Mouse (Mus musculus) lung, embryonic 16.5 days (tissue): Measurements from ENCODE around the gene Rhobtb3. TPM values are rescaled to one million over a fixed set of nuclear protein-coding genes. Genes with fewer than 3 reads are reported as not detected.

Experiments used
- ATAC-seq: fragments of 200-750 bp; cut with Nextera tagmentation; 2 replicates; pipeline ENCODE4 v1.8.0; 2017; ENCODE audit warnings: low read depth, mild to moderate bottlenecking, moderate library complexity
- H3K27ac ChIP-seq: fragments of 300-500 bp; sonication (generic); 2 replicates; pipeline ENCODE4 v1.5.1; 2014; ENCODE audit warnings: mild to moderate bottlenecking, control low read depth, low read length
- H3K27me3 ChIP-seq: fragments of 300-500 bp; sonication (generic); 2 replicates; pipeline ENCODE4 v1.6.1; 2014; ENCODE audit warnings: low read depth, low read length, mixed read lengths; ENCODE audit not compliant: control insufficient read depth, insufficient read depth
- H3K36me3 ChIP-seq: fragments of 300-500 bp; sonication (generic); 2 replicates; pipeline ENCODE4 v1.6.1; 2014; ENCODE audit warnings: low read length; ENCODE audit not compliant: control insufficient read depth, insufficient read depth
- H3K4me1 ChIP-seq: fragments of 300-500 bp; sonication (generic); replicated peaks from 2 replicates; pipeline ENCODE4 v1.6.1; 2014; ENCODE audit warnings: low read length, mixed read lengths; ENCODE audit not compliant: control insufficient read depth, insufficient read depth
- H3K4me2 ChIP-seq: fragments of 300-500 bp; sonication (generic); 2 replicates; pipeline ENCODE4 v1.6.1; 2014; ENCODE audit warnings: low read depth, low read length, control low read depth
- H3K4me3 ChIP-seq: fragments of 300-500 bp; sonication (generic); 2 replicates; pipeline ENCODE4 v1.5.1; 2014; ENCODE audit warnings: mild to moderate bottlenecking, low read length, control low read depth
- H3K9ac ChIP-seq: fragments of 300-500 bp; sonication (generic); 2 replicates; pipeline ENCODE4 v1.6.1; 2014; ENCODE audit warnings: low read length, control low read depth
- H3K9me3 ChIP-seq: fragments of 300-500 bp; sonication (generic); 2 replicates; pipeline ENCODE4 v1.6.1; 2016; ENCODE audit warnings: low read length; ENCODE audit not compliant: control insufficient read depth
- WGBS: fragments of 180-500 bp; shearing (Covaris S2); extraction: QIAGEN DNeasy Blood & Tissue Kit; methylation state at CpG from one replicate; pipeline ENCODE4 v1.1.7; 2014; 5-methylcytosine and 5-hydroxymethylcytosine counted together
- polyA plus RNA-seq: library from polyadenylated mRNA; unstranded; fragments of >200 nt; fragmentation: Nextera tagmentation; extraction: Ambion mirVana; gene quantifications from 2 replicates; pipeline ENCODE4 v1.2.1, GENCODE M21; 2015

Gene Rhobtb3
- polyA plus RNA-seq, 1 experiment from 2014 or later = 24.7 TPM

DNA sequence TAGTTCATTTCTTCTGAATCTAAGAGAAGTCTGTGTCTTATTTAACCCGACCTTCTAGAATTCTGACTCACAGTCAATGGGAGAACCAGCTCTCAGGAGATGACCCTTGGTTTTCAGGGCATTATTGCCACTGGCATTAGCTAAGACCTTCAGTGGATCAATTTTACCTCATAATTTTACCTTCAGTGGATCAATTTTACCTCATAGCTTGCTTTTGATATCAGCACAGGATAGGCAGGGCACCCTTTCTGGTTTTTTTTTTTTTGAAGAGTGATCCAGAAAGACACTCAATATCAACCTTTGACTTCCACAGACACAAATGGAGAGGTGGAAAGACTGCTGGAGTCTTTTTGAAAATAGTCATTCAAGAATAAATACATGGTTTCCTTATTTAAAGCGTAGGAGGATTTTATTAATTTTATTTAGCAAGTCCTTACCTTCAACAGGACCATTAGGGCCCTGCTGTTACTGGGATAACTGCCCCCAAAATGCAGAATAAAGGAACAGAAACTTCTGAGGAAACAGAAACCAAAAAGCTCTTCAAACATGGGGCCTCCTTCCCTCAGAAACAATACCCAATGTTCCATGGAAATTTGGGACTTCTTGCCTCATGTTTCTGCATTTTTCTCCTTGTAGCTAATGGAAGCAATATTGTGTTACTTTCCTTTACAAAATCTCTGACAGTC, 98.7 kb downstream of the Rhobtb3 start:
- Histone ChIP-seq H3K27ac (no peak overlapping the region), H3K9ac (no peak overlapping the region), H3K36me3 (no peaks in the 10 kb centered on the region), H3K4me1 (peaks cover 13% of the 10 kb centered on the region), H3K9me3 (no peaks in the 10 kb centered on the region), H3K4me2 (no peak overlapping the region), H3K27me3 (no peaks in the 10 kb centered on the region), H3K4me3 (no peak overlapping the region)
- ATAC-seq = no peak
- 88% methylated on average over 2 of the region's 2 CpGs for WGBS

DNA sequence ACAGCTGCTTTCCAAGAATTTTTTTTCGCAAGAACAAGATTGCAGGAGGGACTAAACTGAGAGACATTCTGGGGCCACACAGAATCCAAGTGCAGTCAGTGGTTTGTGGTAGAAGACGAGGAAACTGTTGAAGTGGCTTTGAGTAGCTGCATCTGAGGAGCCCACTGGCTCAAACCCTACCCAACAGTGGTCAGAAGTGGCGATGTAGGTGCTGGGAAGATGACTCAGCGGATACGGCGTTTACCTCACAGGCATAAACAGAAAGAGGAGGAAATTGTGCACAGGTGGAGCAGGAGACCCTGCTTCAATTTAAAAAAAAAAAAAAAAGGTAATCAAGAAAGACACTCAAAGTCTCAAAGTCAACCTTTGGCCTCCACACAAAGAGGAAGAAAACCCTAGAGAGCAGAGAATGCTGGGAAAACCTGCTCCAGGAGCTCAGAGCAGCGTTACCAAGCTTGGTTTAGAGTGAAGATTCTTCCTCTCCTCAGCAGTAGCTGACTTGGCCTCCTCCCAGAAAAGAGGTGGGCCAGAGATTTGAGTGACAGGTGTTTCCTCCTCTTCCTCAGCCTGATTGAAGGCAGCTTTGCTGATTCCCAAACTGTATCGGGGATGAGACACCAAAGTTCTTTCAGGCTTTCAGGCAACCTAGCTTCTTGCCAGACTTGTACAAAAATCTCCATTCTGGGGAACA, 99.6 kb downstream of the Rhobtb3 start:
- H3K27ac ChIP-seq = no peak overlapping the region
- no peak for ATAC-seq
- no peaks in the 10 kb centered on the region for H3K36me3 ChIP-seq
- H3K9ac ChIP-seq = no peak overlapping the region
- no peaks in the 10 kb centered on the region for H3K9me3 ChIP-seq
- H3K4me3 ChIP-seq = no peak overlapping the region
- 71% methylated on average over 8 of the region's 8 CpGs for WGBS
- H3K4me2 ChIP-seq = no peak overlapping the region
- H3K27me3 ChIP-seq = no peaks in the 10 kb centered on the region
- peaks cover 17% of the 10 kb centered on the region for H3K4me1 ChIP-seq

DNA sequence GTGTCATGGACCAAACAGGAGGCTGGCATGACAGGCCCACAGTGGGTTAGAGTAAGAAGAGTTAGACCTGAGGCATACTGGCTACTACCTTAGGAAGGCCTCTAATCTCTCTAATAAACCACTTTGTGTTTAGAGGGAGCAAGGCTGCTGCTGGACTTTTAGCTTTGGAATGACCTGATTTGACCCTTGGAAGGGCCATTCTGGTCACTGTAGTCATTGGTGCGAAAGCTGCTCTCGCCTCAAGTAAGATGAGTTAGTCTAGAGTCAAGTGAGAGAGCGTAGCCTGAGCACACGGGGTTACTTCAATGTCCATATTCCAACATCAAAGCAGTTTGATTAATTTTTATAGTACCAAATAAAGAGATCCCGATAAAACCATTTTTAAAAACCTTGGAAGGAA, 100.4 kb downstream of the Rhobtb3 start:
- Histone ChIP-seq H3K27ac (no peak overlapping the region), H3K4me3 (no peak overlapping the region), H3K4me2 (no peak overlapping the region), H3K9ac (no peak overlapping the region), H3K36me3 (no peaks in the 10 kb centered on the region), H3K9me3 (no peaks in the 10 kb centered on the region), H3K4me1 (peaks cover 17% of the 10 kb centered on the region), H3K27me3 (no peaks in the 10 kb centered on the region)
- WGBS = 82% methylated on average over 5 of the region's 5 CpGs
- no peak for ATAC-seq

DNA sequence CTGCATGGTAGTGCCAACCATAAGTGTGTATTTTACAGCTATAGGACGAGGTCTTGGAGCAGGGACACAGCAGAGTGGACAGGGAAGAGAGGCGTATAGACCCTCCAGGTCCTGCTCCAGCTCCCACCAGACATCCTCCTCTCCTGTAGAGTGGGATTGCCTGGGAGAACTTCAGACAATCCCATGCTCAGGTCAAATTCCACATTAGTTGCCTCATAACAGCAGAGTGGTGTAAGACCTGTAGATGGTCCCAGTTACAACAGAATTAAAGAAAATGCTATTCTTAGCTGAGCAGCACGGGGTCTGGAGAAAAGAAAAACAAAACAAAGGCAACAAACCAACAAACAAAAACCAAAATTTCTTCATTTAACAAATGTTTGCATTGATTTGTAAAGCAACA, 101.8 kb downstream of the Rhobtb3 start:
- no peaks in the 10 kb centered on the region for H3K36me3 ChIP-seq
- H3K9ac ChIP-seq = no peak overlapping the region
- H3K27ac ChIP-seq = no peak overlapping the region
- peak overlapping the region; percentile 63; the same call in 1 of the 2 replicates for H3K4me2 ChIP-seq
- H3K4me1 ChIP-seq = peaks cover 17% of the 10 kb centered on the region
- 64% methylated on average over 3 of the region's 3 CpGs for WGBS
- no peak for ATAC-seq
- no peak overlapping the region for H3K4me3 ChIP-seq
- H3K9me3 ChIP-seq = no peaks in the 10 kb centered on the region
- H3K27me3 ChIP-seq = no peaks in the 10 kb centered on the region

DNA sequence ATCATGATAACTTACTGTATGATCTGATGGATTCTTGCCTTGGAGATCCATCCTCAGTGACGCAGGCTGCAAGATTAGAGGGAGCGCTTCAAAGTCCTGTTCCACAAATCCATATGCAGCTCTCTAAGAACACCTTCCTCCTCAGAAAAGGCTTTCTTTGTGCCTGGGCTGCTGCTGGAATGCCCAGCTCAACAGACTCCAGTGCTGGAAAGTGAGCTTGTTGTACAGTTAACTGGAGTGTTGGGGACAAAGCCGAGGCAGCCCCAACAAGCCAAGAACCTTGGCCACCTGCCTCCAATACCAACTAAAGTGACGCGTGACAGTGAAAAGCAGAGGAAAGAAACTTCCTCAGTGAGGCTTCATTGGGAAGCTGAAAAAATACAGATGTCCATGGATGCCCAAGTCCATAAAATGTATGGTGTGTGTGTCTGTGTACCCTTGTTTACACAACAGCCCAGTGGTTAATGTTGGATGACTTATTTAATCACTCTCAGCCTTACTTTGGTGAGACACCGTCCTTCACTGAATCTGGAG, 102.9 kb downstream of the Rhobtb3 start:
- H3K4me2 ChIP-seq = peak overlapping the region; percentile 63
- no peaks in the 10 kb centered on the region for H3K9me3 ChIP-seq
- peak overlapping the region; percentile 51 for H3K9ac ChIP-seq
- peak overlapping the region; percentile 55 for H3K4me3 ChIP-seq
- no peaks in the 10 kb centered on the region for H3K27me3 ChIP-seq
- no peak for ATAC-seq
- WGBS = 22% methylated on average over 6 of the region's 6 CpGs
- peaks cover 17% of the 10 kb centered on the region for H3K4me1 ChIP-seq
- no peaks in the 10 kb centered on the region for H3K36me3 ChIP-seq
- H3K27ac ChIP-seq = no peak overlapping the region

DNA sequence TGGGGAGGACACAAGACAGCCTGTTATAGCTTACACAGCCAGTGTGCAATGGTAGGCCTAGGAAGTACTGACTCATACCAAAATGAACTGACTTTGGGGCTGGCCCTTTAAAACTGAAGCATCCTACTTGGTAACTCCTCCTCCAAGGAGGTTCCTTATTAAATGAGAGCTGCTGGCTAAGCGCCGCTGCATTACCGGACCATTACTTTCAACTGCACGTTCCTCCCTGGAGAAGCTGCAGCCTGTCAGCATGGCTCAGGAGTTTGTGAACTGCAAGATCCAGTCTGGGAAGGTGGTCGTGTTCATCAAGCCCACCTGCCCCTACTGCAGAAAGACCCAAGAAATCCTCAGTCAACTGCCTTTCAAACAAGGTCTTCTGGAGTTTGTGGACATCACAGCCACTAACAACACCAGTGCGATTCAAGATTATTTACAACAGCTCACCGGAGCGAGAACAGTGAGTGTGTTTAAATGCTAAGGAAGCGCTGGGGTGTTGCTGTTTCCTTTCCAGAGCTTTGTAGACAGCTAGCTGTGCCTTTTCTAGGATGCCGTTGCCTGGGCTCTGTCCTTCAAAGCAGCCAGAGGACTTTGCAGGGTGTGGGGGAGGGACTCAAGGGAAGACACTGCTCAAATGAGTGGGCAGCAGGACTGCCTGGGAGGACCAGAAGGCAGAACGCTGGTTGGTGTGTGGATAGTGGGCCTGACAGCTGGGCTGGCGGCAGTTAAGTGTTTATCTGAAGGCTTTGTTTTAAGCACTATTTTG, 103.8 kb downstream of the Rhobtb3 start, which contains the start of gene Glrx:
Gene Glrx (plus strand): TSS at position 150 of the 763 bp plus-strand sequence.
- WGBS = 0% methylated on average over 12 of the region's 12 CpGs
- peak within 1 kb of the TSS; percentile 55 for H3K4me3 ChIP-seq
- peak within 1 kb of the TSS; percentile 51 for H3K9ac ChIP-seq

DNA sequence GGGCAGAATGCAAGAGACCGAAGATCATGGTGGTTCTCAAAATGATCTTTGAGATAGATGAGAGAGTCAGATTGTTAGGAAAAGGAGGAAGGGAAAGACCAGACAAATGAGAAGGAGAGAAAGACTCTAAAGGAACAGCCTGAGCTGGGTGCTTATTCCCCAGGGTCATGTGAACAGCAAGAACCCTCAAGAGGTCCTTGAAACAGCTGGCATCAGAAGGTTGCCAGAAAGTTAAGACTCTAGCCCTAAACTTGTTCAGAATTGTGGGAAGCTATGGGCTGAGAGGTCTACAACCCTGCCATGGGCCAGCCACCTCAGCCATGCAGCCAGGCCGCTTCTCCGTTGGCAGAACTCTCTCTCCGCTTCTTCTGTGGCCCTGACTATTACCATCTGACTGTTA, 105.2 kb downstream of the Rhobtb3 start:
- Histone ChIP-seq H3K4me1 (peaks cover 17% of the 10 kb centered on the region), H3K9ac (no peak overlapping the region), H3K27ac (no peak overlapping the region), H3K27me3 (no peaks in the 10 kb centered on the region), H3K36me3 (no peaks in the 10 kb centered on the region), H3K4me3 (no peak overlapping the region), H3K9me3 (no peaks in the 10 kb centered on the region), H3K4me2 (no peak overlapping the region)
- 73% methylated on average over 4 of the region's 4 CpGs for WGBS
- ATAC-seq = no peak

More for the DNA sequence above, 103.8 kb downstream of the Rhobtb3 start, which contains the start of gene Glrx:
- peak; percentile 92 for ATAC-seq
- H3K4me2 ChIP-seq = peak within 1 kb of the TSS; percentile 63
- no peaks in the 10 kb centered on the region for H3K9me3 ChIP-seq
- H3K4me1 ChIP-seq = peaks cover 17% of the 10 kb centered on the region
- no peaks in the 10 kb centered on the region for H3K36me3 ChIP-seq
- peak within 1 kb of the TSS; percentile 54 for H3K27ac ChIP-seq
- no peaks in the 10 kb centered on the region for H3K27me3 ChIP-seq

DNA sequence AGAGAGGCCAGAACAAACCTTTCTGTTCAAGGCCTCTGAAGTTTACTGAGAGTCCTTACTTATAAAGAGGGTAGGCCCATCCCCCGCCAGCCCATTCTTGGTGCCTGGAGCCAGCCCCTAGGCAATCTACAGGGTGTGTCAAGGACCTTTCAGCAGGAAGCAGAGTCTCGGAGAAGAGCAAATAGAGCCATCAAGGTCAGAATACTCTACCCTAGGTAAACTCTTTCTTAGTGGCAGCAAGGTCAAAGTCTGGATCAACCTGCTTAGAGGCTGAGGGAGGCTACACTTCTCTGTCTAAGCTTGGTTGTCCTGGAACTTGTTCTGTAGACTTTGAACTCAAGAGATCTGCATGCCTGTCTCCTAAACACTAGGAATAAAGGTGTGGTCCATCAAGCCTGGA, 108.3 kb downstream of the Rhobtb3 start:
- Histone ChIP-seq H3K4me1 (peaks cover 9% of the 10 kb centered on the region), H3K27ac (no peak overlapping the region), H3K9me3 (no peaks in the 10 kb centered on the region), H3K27me3 (no peaks in the 10 kb centered on the region), H3K36me3 (no peaks in the 10 kb centered on the region), H3K9ac (no peak overlapping the region), H3K4me2 (no peak overlapping the region), H3K4me3 (no peak overlapping the region)
- 52% methylated on average over 2 of the region's 2 CpGs for WGBS
- ATAC-seq = no peak

DNA sequence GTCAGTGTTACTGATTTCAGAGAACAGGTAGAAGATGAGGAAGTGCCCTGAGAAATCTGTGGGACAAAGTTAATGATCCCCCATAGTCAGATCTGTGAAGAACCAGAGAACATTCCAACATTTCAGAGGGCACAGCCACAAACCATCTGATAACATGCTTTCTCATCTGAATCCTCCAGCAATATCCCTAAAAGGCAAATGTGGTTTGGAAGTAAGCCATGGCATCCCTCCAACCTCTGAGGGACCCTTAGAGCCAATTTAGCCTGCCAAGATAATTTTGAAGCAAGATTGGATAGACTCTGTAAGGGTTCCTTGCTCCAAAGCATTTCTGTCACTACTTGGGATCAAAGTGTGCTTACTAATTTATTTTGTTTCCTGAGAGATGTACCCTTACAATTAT, 110.2 kb downstream of the Rhobtb3 start:
- Histone ChIP-seq H3K4me1 (peaks cover 5% of the 10 kb centered on the region; the same call in 1 of the 2 replicates), H3K27me3 (no peaks in the 10 kb centered on the region), H3K36me3 (no peaks in the 10 kb centered on the region), H3K4me3 (no peak overlapping the region), H3K9ac (no peak overlapping the region), H3K9me3 (no peaks in the 10 kb centered on the region), H3K27ac (peak overlapping the region; percentile 20; the same call in 1 of the 2 replicates), H3K4me2 (no peak overlapping the region)
- peak; percentile 81 for ATAC-seq
